Mouse (Mus musculus) spleen, postnatal 10 days (tissue): ENCODE results near the gene Dock7.

Source experiments
- DNase-seq, 2 experiments: peaks; one replicate each; pipeline ENCODE4 v3.0.0; 2021 to 2022; ENCODE audit warnings: low spot score in 2 of 2

The Dock7 gene

GRCm38 (mm10) chr4:99121123-99121755 lies 524 bp upstream of the Dock7 start:
- no peak for DNase-seq

DNA sequence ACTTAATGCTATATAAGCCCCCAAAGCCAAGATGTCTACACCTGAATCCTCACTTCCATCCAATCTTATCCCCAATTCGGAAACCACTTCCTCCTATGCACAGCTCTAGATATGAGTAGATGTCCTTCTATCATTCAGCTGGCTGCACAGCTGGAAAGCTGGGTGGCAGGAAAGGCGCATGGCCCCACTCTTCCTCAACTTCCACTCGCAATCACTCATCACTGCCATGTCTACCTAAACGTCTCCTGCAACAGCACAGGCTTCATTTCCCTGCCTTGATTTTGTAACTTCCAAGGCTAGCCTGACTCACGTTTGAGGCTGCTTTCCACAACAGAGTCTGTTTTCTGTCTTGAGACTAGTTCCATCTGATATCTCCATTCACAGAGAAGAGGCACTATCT lies 1.7 kb downstream of the Dock7 start:
- DNase-seq, result no peak

GRCm38 (mm10) chr4:99115797-99116196 lies 4.9 kb downstream of the Dock7 start:
- DNase-seq, result no peak

DNA sequence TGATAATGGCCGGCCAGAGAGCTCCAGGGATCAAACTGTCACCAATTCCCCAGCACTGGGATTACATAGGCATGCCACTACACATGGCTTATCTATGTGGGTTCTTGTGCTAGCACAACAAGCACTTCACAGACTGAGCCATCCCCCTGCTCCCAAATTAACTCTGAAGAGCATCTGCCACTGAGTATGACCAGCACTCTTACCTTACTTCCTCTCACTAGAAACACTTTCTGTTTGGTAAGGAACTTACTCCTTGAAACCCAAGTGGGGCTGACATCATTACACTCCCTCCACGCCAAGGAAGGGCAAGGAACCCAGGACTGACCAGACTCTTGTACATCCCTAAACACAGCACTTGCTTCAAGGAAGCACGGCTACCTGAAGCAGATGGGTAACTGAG lies 9.0 kb downstream of the Dock7 start:
- DNase-seq, result no peak

DNA sequence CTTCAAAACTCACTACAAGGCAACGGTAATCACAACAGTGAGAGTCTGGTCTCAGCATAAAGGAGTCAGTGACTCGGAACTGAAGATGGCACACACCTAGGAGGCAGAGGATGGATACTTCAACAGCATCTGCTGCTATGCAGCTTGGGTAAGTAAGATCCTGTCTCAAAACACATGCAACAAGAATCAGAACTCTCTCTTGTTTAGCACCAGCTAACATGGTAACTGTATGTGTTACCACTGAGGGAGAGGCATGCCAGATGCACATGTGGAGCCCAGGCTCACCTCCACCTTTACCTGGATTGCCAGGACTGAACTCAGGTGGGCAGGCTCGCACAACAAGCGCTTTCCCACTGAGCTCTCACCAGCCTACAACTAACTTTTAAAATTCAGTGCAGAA lies 11.9 kb downstream of the Dock7 start:
- no peak for DNase-seq

- no peak for DNase-seq
Measured at GRCm38 (mm10) chr4:99102846-99103245, 17.9 kb downstream of the Dock7 start.

GRCm38 (mm10) chr4:99100724-99101123 lies 20.0 kb downstream of the Dock7 start:
- no peak for DNase-seq

DNA sequence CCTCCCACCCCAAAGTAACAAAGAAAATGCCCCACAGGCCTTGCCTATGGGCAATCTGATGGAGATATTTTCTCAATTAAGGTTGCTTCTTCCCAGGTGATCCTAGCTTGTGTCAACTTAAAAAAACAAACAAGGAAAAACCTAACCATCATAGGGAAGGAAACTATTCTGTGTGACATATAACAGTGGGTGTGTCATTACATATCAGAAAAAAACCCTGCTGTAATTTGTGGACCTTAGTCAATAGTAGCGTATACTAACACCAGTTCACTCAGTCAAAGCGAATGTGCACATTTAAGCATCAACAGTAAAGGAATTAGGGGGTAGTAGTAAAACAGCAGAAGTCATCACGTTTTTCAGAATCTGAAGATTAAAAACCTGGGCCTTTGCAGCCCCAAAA lies 28.9 kb downstream of the Dock7 start:
- no peak for DNase-seq

DNA sequence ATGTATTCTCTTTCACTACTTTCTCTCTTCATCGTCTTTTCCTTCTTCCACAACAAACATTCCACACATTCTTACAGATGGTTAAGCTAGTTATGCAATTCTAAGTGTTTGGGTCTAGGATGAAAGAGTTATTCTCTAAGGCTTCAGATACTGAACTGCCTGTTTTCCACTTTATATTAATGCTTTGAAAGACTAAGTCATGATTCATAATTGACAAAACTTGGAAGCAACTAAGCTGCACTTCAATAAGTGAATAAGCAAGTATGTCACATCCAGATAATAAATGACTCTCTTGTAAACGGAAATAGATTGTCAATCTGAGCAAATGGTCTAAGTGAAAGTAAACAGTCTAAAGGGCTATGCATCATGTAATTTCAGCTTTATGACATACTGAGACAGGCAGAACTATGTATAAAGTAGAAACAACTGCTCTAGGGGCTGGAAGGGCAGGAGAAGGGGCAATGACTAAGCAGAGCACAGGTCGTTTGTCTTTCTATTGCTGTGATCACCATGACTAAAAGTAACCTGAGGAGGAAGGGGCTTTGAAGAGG lies 29.5 kb downstream of the Dock7 start:
- DNase-seq, result no peak

GRCm38 (mm10) chr4:99087760-99088485 lies 32.8 kb downstream of the Dock7 start:
- no peak for DNase-seq

- DNase-seq, result no peak
Measured at GRCm38 (mm10) chr4:99083862-99084261, 36.9 kb downstream of the Dock7 start.

- DNase-seq, result no peak
Measured at GRCm38 (mm10) chr4:99081169-99081568, 39.5 kb downstream of the Dock7 start.

GRCm38 (mm10) chr4:99078005-99078404 lies 42.7 kb downstream of the Dock7 start:
- no peak for DNase-seq

GRCm38 (mm10) chr4:99068806-99069205 lies 51.9 kb downstream of the Dock7 start:
- DNase-seq, result no peak

DNA sequence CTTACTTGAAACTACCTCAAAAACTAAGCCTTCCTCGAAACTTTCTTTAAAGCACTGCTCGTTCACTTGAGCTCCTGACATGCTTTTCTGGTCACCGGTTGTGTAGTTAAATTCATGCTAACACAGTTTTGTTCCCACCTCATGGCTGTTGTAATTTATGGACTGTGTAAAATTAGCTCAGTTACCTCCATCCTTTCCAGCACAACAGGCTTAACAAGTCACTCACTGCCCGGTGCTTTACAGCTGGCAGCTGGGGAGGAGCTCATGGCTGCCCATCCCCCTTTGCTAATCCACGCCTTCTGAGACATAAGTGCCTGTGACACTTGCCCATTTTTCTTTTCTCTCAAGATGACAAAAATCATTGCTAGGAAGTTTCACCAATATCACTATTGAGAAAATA lies 56.2 kb downstream of the Dock7 start:
- no peak for DNase-seq

GRCm38 (mm10) chr4:99048581-99048980 lies 72.1 kb downstream of the Dock7 start:
- DNase-seq, result no peak

- no peak for DNase-seq
Measured at GRCm38 (mm10) chr4:99046471-99046870, 74.2 kb downstream of the Dock7 start.

DNA sequence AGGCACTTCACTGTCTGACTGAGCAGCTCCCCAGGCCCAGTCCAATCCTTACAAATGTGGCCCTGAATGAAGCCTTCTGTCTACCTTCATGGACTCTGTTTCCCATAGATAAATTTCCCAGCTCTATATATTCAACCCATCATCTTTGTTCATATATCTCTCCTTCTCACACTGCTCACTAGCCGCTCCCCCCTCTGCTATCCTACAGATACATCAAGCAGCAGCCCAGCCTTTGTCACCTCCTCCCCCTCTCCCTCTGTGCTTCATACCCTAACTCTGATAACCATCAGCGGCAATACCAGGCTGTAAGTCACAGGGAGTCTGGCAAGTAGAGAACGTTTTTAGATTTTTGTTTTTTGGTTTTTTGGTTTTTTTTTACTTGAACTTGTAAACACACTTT lies 75.9 kb downstream of the Dock7 start:
- DNase-seq, result no peak

- DNase-seq, result no peak
Measured at GRCm38 (mm10) chr4:99032921-99033320, 87.8 kb downstream of the Dock7 start.

GRCm38 (mm10) chr4:99030686-99031085 lies 90.0 kb downstream of the Dock7 start, which contains the start of gene Angptl3:
TSS of gene Angptl3 (plus strand) at chr4:99030954.
- no peak for DNase-seq

GRCm38 (mm10) chr4:99028377-99028776 lies 92.3 kb downstream of the Dock7 start:
- DNase-seq, result no peak

- no peak for DNase-seq
Measured at GRCm38 (mm10) chr4:99022221-99022620, 98.5 kb downstream of the Dock7 start.

- DNase-seq, result no peak
Measured at GRCm38 (mm10) chr4:99011039-99011438, 109.7 kb downstream of the Dock7 start.
